Comparison of ENCODE assay signal across 12 mouse cellular contexts in genomic region chr4:109432668-109433375, GRCm38 (mm10). TPM values are rescaled to one million over a fixed set of nuclear protein-coding genes. Genes with fewer than 3 reads are reported as not detected.
DNase-seq lines count a peak whose midpoint lies in the region; ATAC-seq and TF ChIP-seq lines count a peak whose summit lies in the region.
"Had no signal": no experiment of that assay in that cellular context is flagged by ENCODE, and none has a peak within 500 bp of the region (broad histone marks: within the 10 kb centered on the region; RNA-seq: fewer than 3 reads in every experiment).

No protein-coding gene starts in this region.

- 0 out of 2 replicates have a peak, but pooled peaks have one; percentile 10 for ATAC-seq in forebrain, embryonic 14.5 days
- ATAC-seq in forebrain, postnatal 0 days, result no peak
- peak; percentile 23; the same call in 1 of the 2 replicates for ATAC-seq in lung, embryonic 15.5 days (ENCODE audit: borderline replicate concordance, extremely low read depth, low FRiP score, low TSS enrichment)
- ATAC-seq in limb, embryonic 12.5 days (ENCODE audit: insufficient number of reproducible peaks, insufficient read depth, low FRiP score, low TSS enrichment, low read depth), result peak; percentile 38; the same call in 1 of the 2 replicates
- 0 out of 2 replicates have a peak, but pooled peaks have one; percentile 5 for ATAC-seq in midbrain, embryonic 14.5 days (ENCODE audit: low FRiP score, low TSS enrichment)
- ATAC-seq in cerebellum, adult (ENCODE audit: insufficient number of reproducible peaks, low FRiP score, low TSS enrichment), result no peak

- H3K4me2 ChIP-seq in forebrain, embryonic 14.5 days (ENCODE audit: low read length), result no peak overlapping the region
- no peak overlapping the region for H3K4me2 ChIP-seq in forebrain, postnatal 0 days (ENCODE audit: low read depth)
- no peak overlapping the region for H3K4me2 ChIP-seq in lung, embryonic 15.5 days
- H3K4me2 ChIP-seq in limb, embryonic 12.5 days, result no peak overlapping the region
- no peak overlapping the region for H3K4me2 ChIP-seq in midbrain, embryonic 14.5 days (ENCODE audit: low read length)
- H3K4me2 ChIP-seq: neural tube, embryonic 12.5 days had no signal

- no peak overlapping the region for H3K27ac ChIP-seq in forebrain, embryonic 14.5 days (ENCODE audit: low read depth, low read length)
- H3K27ac ChIP-seq in forebrain, postnatal 0 days (ENCODE audit: low read depth, low read length), result no peak overlapping the region
- H3K27ac ChIP-seq in lung, embryonic 15.5 days, result no peak overlapping the region
- H3K27ac ChIP-seq in limb, embryonic 12.5 days, result peak overlapping the region; percentile 59; the same call in 1 of the 2 replicates
- no peak overlapping the region for H3K27ac ChIP-seq in midbrain, embryonic 14.5 days (replicated peaks; ENCODE audit: low read depth, low read length)
- H3K27ac ChIP-seq: layer of hippocampus, adult 2 months; neural tube, embryonic 12.5 days had no signal

- no peaks in the 10 kb centered on the region for H3K27me3 ChIP-seq in forebrain, embryonic 14.5 days (replicated peaks; ENCODE audit: control insufficient read depth, insufficient read depth, low read length)
- no peaks in the 10 kb centered on the region for H3K27me3 ChIP-seq in forebrain, postnatal 0 days (ENCODE audit: insufficient read depth, low read length)
- no peaks in the 10 kb centered on the region for H3K27me3 ChIP-seq in lung, embryonic 15.5 days
- no peaks in the 10 kb centered on the region for H3K27me3 ChIP-seq in limb, embryonic 12.5 days
- no peaks in the 10 kb centered on the region for H3K27me3 ChIP-seq in midbrain, embryonic 14.5 days (ENCODE audit: control insufficient read depth, insufficient read depth, low read length)
- H3K27me3 ChIP-seq: neural tube, embryonic 12.5 days had no signal

- TF ChIP-seq CTCF in forebrain, postnatal 0 days (IDR thresholded peaks at IDR 0.05; ENCODE audit: low read depth), result no peak

- no peaks in the 10 kb centered on the region for H3K4me1 ChIP-seq in forebrain, embryonic 14.5 days (ENCODE audit: control insufficient read depth, insufficient read depth, low read length)
- no peaks in the 10 kb centered on the region for H3K4me1 ChIP-seq in forebrain, postnatal 0 days (ENCODE audit: insufficient read depth)
- H3K4me1 ChIP-seq in lung, embryonic 15.5 days, result peaks cover 4% of the 10 kb centered on the region; the same call in 1 of the 2 replicates
- H3K4me1 ChIP-seq in limb, embryonic 12.5 days (replicated peaks), result peaks cover 12% of the 10 kb centered on the region
- H3K4me1 ChIP-seq in midbrain, embryonic 14.5 days (ENCODE audit: control insufficient read depth, insufficient read depth, low read length), result no peaks in the 10 kb centered on the region

- no peak overlapping the region for H3K4me3 ChIP-seq in forebrain, embryonic 14.5 days (ENCODE audit: low read depth, low read length)
- no peak overlapping the region for H3K4me3 ChIP-seq in forebrain, postnatal 0 days (ENCODE audit: low read depth, low read length)
- no peak overlapping the region for H3K4me3 ChIP-seq in lung, embryonic 15.5 days
- no peak overlapping the region for H3K4me3 ChIP-seq in limb, embryonic 12.5 days (replicated peaks)
- no peak overlapping the region for H3K4me3 ChIP-seq in midbrain, embryonic 14.5 days (replicated peaks; ENCODE audit: low read depth, low read length)
- H3K4me3 ChIP-seq: layer of hippocampus, adult 2 months; neural tube, embryonic 12.5 days had no signal

- WGBS in forebrain, embryonic 14.5 days, result 82% methylated on average over 16 of the region's 16 CpGs
- WGBS in forebrain, postnatal 0 days, result 81% methylated on average over 16 of the region's 16 CpGs
- 56% methylated on average over 16 of the region's 16 CpGs for WGBS in lung, embryonic 15.5 days
- WGBS in limb, embryonic 12.5 days, result 45% methylated on average over 16 of the region's 16 CpGs
- WGBS in midbrain, embryonic 14.5 days, result 76% methylated on average over 16 of the region's 16 CpGs

- H3K36me3 ChIP-seq in forebrain, embryonic 14.5 days (ENCODE audit: control insufficient read depth, insufficient read depth, low read length), result no peaks in the 10 kb centered on the region
- H3K36me3 ChIP-seq in forebrain, postnatal 0 days (ENCODE audit: insufficient read depth), result no peaks in the 10 kb centered on the region
- H3K36me3 ChIP-seq in lung, embryonic 15.5 days, result no peaks in the 10 kb centered on the region
- no peaks in the 10 kb centered on the region for H3K36me3 ChIP-seq in limb, embryonic 12.5 days
- H3K36me3 ChIP-seq in midbrain, embryonic 14.5 days (ENCODE audit: control insufficient read depth, insufficient read depth, low read length), result no peaks in the 10 kb centered on the region
- H3K36me3 ChIP-seq: neural tube, embryonic 12.5 days had no signal

- H3K9ac ChIP-seq in forebrain, embryonic 14.5 days (ENCODE audit: low read length), result no peak overlapping the region
- H3K9ac ChIP-seq in forebrain, postnatal 0 days, result no peak overlapping the region
- no peak overlapping the region for H3K9ac ChIP-seq in lung, embryonic 15.5 days
- H3K9ac ChIP-seq in limb, embryonic 12.5 days (replicated peaks), result no peak overlapping the region
- H3K9ac ChIP-seq in midbrain, embryonic 14.5 days (replicated peaks; ENCODE audit: low read length), result no peak overlapping the region
- H3K9ac ChIP-seq: neural tube, embryonic 12.5 days had no signal

- DNase-seq in forebrain, embryonic 14.5 days (ENCODE audit: low spot score), result no peak
- no peak for DNase-seq in forebrain, postnatal 0 days
- DNase-seq in lung, postnatal 14 days, result no peak
- DNase-seq in midbrain, embryonic 14.5 days, result no peak
- no peak for DNase-seq in right cerebral cortex, postnatal 14 days
- DNase-seq: cerebellum, adult 9-10 months; right cerebral cortex, adult 18-20 months had no signal

- H3K9me3 ChIP-seq in forebrain, embryonic 14.5 days (replicated peaks; ENCODE audit: control insufficient read depth, low read length), result no peaks in the 10 kb centered on the region
- H3K9me3 ChIP-seq in forebrain, postnatal 0 days (ENCODE audit: low read length), result no peaks in the 10 kb centered on the region
- H3K9me3 ChIP-seq in lung, embryonic 15.5 days, result no peaks in the 10 kb centered on the region
- no peaks in the 10 kb centered on the region for H3K9me3 ChIP-seq in limb, embryonic 12.5 days
- H3K9me3 ChIP-seq in midbrain, embryonic 14.5 days (ENCODE audit: control insufficient read depth, low read length), result no peaks in the 10 kb centered on the region
- H3K9me3 ChIP-seq: neural tube, embryonic 12.5 days had no signal

RNA-seq across cellular contexts. Expression of gene Ttc39a, which starts 26.4 kb away (rescaled TPM):
- polyA plus RNA-seq in forebrain, embryonic 14.5 days (2014; fragmentation: Nextera tagmentation; extraction: Ambion mirVana), result 0.54 and 1.0 TPM in 2 replicates
- 1.5 and 4.5 TPM in 2 replicates for total RNA-seq in forebrain, postnatal 0 days (2014; rRNA removed)
- polyA plus RNA-seq in forebrain, postnatal 0 days (2015; fragmentation: Nextera tagmentation; extraction: Ambion mirVana), result 1.1 and 1.9 TPM in 2 replicates
- 6.3 and 6.5 TPM in 2 replicates for polyA plus RNA-seq in lung, embryonic 15.5 days (2015; fragmentation: Nextera tagmentation; extraction: Ambion mirVana)
- polyA plus RNA-seq in limb, embryonic 12.5 days (2016; fragmentation: Nextera tagmentation; extraction: Ambion mirVana), result 5.6 and 6.0 TPM in 2 replicates
- polyA plus RNA-seq in midbrain, embryonic 14.5 days (2014; fragmentation: Nextera tagmentation; extraction: Ambion mirVana), result 1.3 and 2.2 TPM in 2 replicates

RNA-seq across cellular contexts. Expression of gene Rnf11, which starts 51.7 kb away (rescaled TPM):
- polyA plus RNA-seq in forebrain, embryonic 14.5 days (2014; fragmentation: Nextera tagmentation; extraction: Ambion mirVana), result 69.4 and 74.1 TPM in 2 replicates
- total RNA-seq in forebrain, postnatal 0 days (2014; rRNA removed), result 161 and 167 TPM in 2 replicates
- 68.7 and 84.0 TPM in 2 replicates for polyA plus RNA-seq in forebrain, postnatal 0 days (2015; fragmentation: Nextera tagmentation; extraction: Ambion mirVana)
- 41.3 and 43.3 TPM in 2 replicates for polyA plus RNA-seq in lung, embryonic 15.5 days (2015; fragmentation: Nextera tagmentation; extraction: Ambion mirVana)
- polyA plus RNA-seq in limb, embryonic 12.5 days (2016; fragmentation: Nextera tagmentation; extraction: Ambion mirVana), result 44.3 and 45.9 TPM in 2 replicates
- polyA plus RNA-seq in midbrain, embryonic 14.5 days (2014; fragmentation: Nextera tagmentation; extraction: Ambion mirVana), result 84.5 and 104 TPM in 2 replicates

Comparison
In these comparisons a context has a peak if more than half of its experiments do, and no peak if none do; other contexts are left out.
1. ATAC-seq: peak in forebrain, embryonic 14.5 days (single experiment), lung, embryonic 15.5 days (single experiment), limb, embryonic 12.5 days (single experiment) and midbrain, embryonic 14.5 days (single experiment); none in forebrain, postnatal 0 days (single experiment) and cerebellum, adult (single experiment).